Mouse (Mus musculus) heart, postnatal 36 days (tissue): ENCODE data around the gene Gipc2. TPM values are rescaled to one million over a fixed set of nuclear protein-coding genes. Genes with fewer than 3 reads are reported as not detected.

ENCODE experiments used
- DNase-seq, 2 experiments: peaks; one replicate each; pipeline ENCODE4 v3.0.0; 2021 to 2022
- intact Hi-C: fragments of 180-260 bp; cut with DNase I; formaldehyde crosslinking; loops from one replicate; pipeline ENCODE4 v1.15.1; 2025
- total RNA-seq, 2 experiments: library from RNA; stranded (reverse); gene quantifications; 2 replicates each; pipeline ENCODE4 v1.2.3; 2021

The Gipc2 gene
- total RNA-seq, 2 experiments from 2014 or later, result 3.5 to 3.6 TPM

- DNase-seq, result peak; percentile 51 to 59
- intact Hi-C loops, result loop anchor here (1.0 to 2.0 kb wide), 3 partner anchors 25 to 77 kb away; partner anchors contain the start of gene Gipc2
These were observed 25.8 kb upstream of the Gipc2 start for GRCm38 (mm10) chr3:152191791-152192237.

DNA sequence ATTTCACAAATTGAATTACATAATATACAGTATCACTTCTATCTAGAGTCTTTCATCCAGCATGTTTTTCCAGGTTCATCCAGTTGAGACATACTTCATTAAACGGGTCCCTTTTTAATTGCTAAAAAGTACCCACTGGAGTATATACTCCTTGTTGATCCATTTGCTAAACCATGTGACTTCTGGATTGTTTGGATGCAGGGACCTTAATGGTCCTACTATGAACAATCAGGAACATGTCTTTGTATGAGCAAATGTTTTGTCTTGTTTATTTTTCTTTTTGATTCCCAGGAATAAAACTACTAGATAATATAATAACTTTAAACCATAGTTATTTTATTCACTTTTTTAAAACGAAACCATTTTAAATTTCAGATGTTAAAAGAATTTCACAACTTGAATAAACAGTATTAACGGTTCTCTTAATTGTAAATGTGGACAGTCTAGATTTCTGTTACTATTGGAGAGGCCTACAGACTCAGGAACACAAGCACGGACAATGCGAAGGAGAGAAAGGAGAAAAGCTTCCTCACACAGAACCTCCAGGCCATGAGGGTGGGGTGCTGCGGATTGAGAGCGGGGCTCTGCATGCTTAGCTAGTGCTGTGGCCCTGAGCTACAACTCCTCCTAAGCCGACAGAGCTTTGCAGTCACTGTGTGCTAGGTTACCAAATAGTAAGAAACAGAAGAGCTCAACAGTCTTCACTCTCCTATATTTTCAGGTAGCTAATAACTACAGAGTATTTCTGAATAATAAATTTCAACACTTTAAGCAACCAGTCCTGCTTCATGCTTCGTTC, 24.8 kb upstream of the Gipc2 start:
- DNase-seq, result no peak
- intact Hi-C loops, result loop anchor here (2.0 kb wide), 1 partner anchor 46 kb away; no protein-coding TSS in a partner anchor

GRCm38 (mm10) chr3:152189306-152189705, 23.3 kb upstream of the Gipc2 start:
- intact Hi-C loops, result no loop called here
- DNase-seq, result no peak

GRCm38 (mm10) chr3:152186106-152186505, 20.1 kb upstream of the Gipc2 start:
- DNase-seq, result no peak
- intact Hi-C loops, result no loop called here

DNA sequence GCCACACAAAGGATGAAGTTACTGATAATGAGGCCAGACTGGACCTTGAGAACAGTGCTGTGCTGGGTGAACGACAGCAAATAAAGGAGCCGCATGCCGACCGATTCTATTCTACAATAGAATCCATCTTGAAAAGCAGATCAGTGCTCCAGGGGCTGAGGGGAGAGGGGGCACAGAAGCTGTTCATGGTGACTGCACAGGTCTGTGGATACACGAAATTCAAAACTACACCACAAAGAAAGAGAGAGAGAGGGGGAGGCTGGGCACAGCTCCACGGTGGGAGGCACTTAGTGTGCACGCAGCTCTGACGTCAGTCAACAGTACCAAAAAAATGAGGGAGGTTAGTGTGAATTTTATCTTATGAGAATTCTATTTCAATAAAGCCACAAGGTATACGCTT, 17.5 kb upstream of the Gipc2 start:
- no peak for DNase-seq
- intact Hi-C loops, result no loop called here

DNA sequence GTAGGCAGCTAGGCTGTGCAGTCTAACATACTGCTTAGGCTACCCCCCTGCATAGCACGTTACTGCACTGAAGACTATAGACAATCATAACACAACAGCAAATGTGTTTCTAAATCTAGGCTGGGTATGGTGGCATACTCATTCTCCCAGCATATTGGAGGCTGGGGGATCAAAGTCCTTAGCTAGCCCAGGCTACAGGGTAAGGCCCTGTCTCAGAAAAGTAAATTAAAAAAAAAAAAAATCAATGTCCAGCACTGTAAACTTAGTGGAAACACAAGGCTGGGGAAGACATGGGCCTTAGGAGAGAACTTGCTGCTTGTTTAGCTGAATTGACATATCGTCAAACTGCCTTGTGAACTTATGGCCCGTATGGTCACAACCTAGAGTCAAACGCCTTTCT, 14.6 kb upstream of the Gipc2 start:
- intact Hi-C loops, result no loop called here
- DNase-seq, result no peak

DNA sequence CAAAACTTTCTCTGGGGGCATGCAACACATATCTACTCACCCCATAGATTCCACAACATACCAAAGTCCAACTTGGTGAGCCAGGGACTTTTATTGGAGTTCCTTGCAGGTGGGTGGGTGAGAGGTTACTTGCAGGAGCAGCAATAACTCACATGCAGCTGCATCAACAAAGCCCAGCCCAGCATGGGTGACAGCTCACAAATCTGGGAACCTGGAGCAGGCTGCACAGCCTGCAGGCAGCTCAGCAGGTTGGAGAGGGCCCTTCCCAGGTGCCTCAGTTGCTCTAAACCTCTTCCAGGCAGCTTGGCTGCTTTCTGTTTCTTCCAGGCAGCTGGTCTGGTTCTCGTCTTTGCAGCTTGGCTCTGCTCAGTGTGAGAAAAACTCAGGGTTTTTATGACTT, 13.3 kb upstream of the Gipc2 start:
- intact Hi-C loops, result no loop called here
- DNase-seq, result no peak

DNA sequence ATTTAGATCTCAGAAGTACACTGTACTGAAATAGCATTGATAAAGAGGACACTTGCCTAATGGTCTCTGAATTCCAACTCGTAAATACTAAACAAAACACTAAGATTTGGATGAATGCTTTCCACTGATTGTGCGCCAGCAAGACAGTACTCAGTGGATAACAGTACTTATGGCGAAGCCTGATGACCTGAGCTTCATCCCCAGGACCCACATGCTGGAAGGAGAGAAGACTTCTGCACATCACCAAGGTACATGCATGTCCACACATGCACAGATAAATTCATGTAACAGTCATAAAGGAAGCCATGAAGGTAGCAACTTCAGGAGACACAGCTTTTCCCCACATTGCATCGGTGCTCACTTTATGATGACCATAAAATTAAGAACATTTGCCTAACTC, 12.8 kb upstream of the Gipc2 start:
- intact Hi-C loops, result no loop called here
- no peak for DNase-seq

DNA sequence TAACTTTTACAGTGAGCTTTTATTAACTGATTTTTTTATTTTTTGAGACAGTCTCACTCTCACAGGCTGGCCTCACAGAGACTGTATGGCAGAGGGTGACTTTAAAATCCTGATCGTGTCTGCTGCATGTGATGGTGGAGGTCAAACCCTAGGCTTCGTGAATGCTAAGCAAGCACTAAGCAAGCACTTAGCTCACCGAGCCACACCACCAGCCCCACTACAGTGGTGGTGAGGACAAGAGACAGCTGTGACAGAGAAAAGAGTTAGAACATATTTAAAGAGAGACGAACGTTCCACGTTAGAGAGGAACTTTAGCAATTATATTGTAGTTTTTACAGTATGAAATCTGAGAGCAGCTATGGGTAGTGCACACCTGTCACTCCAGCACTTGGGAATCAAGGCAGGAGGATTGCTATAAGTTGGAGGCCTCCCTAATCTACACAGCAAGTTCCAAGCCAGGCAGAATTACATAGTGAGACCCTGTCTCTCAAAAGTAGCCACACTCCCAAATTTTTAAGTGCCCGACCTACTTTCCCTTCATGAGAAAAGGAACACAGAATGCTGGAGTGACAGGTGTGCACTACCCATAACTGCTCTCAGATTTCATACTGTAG, 6.4 kb upstream of the Gipc2 start:
- no peak for DNase-seq
- intact Hi-C loops, result no loop called here

- DNase-seq, result no peak
- intact Hi-C loops, result no loop called here
These were observed 5.8 kb upstream of the Gipc2 start for GRCm38 (mm10) chr3:152171862-152172261.

- intact Hi-C loops, result no loop called here
- no peak for DNase-seq
These were observed 5.2 kb upstream of the Gipc2 start for GRCm38 (mm10) chr3:152171236-152171635.

- no peak for DNase-seq
- intact Hi-C loops, result no loop called here
These were observed 4.4 kb upstream of the Gipc2 start for GRCm38 (mm10) chr3:152170407-152170806.

GRCm38 (mm10) chr3:152168007-152168406, 2.0 kb upstream of the Gipc2 start:
- DNase-seq, result no peak
- intact Hi-C loops, result no loop called here

DNA sequence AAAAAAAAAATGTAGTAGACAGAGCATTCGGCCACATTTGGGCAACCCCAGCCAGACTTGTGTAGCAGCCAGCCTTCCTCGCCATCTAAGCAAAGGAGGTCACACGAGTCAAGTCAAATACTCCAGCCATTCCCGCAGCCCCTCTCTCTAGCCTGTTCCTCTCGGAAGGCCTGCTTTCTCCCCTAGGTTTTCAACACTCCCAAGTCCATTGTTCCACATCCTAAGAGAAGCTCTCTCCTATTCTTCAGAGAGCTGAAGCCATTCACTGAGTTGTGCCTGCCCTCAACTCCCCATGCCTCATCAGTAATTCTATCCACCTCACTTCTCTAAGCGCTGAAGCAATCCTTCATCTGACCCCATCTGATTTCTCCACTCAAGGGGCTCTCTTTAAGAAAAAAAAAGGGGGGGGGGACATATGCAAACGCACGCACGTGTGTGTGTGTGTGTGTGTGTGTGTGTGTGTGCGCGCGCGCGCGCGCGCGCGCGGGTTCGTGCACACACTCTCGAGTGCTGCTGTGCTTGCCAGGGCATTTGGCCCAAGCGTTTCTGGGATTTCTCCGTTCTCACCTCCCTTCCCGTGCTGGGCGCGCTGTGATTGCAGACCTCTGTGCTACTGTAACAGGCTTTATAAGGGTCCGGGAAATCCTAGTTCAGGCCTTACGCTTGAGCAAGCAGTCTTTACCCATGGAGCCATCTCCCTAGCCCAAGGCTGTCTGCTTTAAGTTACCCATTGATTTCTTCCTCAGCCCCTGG, 845 bp upstream of the Gipc2 start:
- intact Hi-C loops, result loop anchor here (2.0 kb wide), 1 partner anchor 26 kb away; no protein-coding TSS in a partner anchor
- DNase-seq, result no peak

GRCm38 (mm10) chr3:152165351-152166098, 505 bp downstream of the Gipc2 start:
- peak; percentile 61 to 62 for DNase-seq
- intact Hi-C loops, result loop anchor here (2.0 kb wide), 1 partner anchor 27 kb away; no protein-coding TSS in a partner anchor

DNA sequence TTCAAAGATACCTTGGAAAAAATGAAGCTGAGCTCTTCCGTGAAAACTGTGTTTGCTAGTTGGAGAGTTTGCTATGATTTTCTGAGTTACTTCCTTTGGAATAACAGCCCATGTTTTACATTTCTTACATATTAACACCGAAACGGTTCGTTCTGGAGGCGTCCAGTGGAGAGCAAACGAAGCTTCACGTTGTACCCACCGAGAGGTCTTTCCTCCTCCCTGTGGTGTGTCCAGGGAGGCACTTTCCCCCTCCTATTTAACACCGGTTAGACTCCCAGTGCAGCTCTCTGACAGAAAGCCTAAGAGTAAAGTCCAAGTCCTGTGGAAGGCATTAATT, 1.0 kb downstream of the Gipc2 start:
- intact Hi-C loops, result no loop called here
- DNase-seq, result no peak

DNA sequence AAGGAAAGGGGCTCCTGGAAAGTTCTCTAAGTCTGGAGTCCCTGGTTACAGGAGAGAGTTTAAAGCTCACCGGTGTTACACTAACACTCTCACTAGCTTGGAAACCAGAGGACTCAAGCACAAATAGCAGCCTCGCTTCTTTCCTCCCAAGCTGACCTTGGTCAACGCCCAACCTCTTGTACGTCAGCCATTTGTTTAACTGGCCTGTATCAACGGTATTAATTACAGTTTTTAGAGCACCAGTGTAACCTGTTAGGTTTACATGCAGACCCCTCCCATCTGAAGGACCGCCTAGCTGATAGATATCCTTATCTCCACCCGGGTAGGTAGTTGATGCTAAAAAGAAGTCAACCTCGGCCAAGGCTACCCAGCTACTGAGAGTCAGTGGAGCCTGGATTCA, 2.7 kb downstream of the Gipc2 start:
- no peak for DNase-seq
- intact Hi-C loops, result no loop called here

DNA sequence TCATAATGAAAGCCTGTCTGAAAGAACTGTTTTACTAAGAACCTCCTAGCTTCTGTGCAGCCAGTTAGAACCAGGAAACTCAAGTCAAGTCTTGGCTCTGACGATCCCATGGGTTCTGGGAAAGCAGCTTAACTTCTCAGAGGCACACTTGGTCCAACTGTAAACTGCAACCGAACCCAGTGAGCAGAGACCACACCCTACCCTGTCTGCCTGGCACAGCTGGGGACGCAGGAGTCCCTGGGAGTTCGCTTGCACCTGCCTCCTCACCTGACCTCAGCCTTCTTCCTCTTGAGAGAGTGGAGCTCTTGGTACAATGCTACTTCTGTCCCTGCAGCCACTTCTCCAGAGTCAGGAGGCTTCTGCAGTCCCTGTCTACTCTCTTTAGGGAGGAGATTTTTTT, 5.4 kb downstream of the Gipc2 start:
- intact Hi-C loops, result no loop called here

DNA sequence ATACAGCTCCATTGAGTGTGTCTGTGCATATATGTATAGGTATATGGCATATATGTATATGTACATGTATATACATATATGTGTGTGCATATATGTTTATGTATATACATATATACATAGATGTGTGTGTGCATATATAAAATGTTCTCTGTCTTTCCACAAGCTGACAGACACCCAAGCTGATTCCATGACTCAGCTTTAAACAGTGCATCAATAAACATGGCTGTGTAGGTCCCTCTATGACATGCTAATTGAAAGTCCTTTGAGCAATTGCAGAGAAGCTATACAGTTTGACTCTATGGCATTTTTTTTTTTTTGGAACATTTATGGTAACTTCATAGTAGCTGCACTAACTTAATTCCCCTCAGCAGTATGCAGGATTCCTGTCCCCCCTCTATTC, 6.7 kb downstream of the Gipc2 start:
- no peak for DNase-seq
- intact Hi-C loops, result no loop called here

More for the DNA sequence above, 5.4 kb downstream of the Gipc2 start:
- no peak for DNase-seq
